Mouse (Mus musculus) neural tube, embryonic 10.5 days (tissue): ENCODE measurements around the gene Alg11.

Experiments
- DNase-seq: peaks from one replicate; pipeline ENCODE4 v3.0.0-alpha.2; 2017; ENCODE audit warnings: low spot score; ENCODE audit errors: extremely low spot score

Alg11 gene

GRCm38 (mm10) chr8:22060446-22060889 lies at the start of gene Alg11:
Gene Alg11 (plus strand): TSS chr8:22060721.
- peak; percentile 94 for DNase-seq

- no peak for DNase-seq
These were observed 47.4 kb upstream of the Alg11 start for GRCm38 (mm10) chr8:22013034-22013707.

GRCm38 (mm10) chr8:22017731-22018130 lies 42.8 kb upstream of the Alg11 start:
- DNase-seq, result no peak

DNA sequence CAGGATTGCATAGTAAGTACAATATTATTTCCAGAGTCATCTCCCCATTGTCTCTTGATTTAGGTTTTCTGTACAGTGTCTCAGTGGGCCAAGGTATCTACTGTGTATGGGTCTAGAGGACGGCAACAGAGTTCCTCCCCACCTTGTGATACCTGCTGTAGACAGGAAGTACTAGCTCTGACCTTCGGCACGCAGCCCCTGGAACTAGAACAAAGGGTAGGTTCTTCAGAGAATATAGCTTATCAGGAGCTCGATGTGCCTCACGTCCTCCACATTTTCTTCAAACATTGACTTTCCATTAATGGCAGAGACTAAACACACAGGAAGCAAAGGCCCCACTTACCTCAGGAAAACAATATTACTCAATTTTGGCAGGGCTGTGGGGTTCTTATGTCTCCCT lies 41.0 kb upstream of the Alg11 start:
- DNase-seq, result no peak

- DNase-seq, result no peak
These were observed 38.3 kb upstream of the Alg11 start for GRCm38 (mm10) chr8:22022244-22022643.

- DNase-seq, result no peak
These were observed 35.3 kb upstream of the Alg11 start for GRCm38 (mm10) chr8:22025241-22025640.

DNA sequence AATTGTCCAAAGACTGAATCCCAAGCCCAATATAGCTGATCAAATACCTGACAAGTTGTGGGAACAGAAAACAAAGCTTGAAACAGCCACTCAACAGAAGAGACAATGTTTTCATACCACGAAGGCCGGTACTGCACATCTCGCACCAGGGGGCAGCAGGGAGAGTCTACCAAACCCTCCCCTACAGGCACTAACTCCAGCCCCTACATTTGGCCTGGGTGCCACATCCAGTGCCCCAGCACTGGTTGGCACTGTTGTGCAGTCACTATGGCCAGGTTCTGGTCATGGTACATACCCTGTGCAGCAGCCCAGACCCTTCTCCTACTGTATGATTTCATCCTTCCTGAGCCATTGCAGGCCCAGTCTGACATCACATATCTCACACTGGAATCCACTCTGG lies 31.5 kb upstream of the Alg11 start:
- DNase-seq, result no peak

GRCm38 (mm10) chr8:22030990-22031389 lies 29.5 kb upstream of the Alg11 start:
- no peak for DNase-seq

GRCm38 (mm10) chr8:22036137-22036536 lies 24.4 kb upstream of the Alg11 start:
- no peak for DNase-seq

- DNase-seq, result no peak
These were observed 23.5 kb upstream of the Alg11 start for GRCm38 (mm10) chr8:22037022-22037421.

DNA sequence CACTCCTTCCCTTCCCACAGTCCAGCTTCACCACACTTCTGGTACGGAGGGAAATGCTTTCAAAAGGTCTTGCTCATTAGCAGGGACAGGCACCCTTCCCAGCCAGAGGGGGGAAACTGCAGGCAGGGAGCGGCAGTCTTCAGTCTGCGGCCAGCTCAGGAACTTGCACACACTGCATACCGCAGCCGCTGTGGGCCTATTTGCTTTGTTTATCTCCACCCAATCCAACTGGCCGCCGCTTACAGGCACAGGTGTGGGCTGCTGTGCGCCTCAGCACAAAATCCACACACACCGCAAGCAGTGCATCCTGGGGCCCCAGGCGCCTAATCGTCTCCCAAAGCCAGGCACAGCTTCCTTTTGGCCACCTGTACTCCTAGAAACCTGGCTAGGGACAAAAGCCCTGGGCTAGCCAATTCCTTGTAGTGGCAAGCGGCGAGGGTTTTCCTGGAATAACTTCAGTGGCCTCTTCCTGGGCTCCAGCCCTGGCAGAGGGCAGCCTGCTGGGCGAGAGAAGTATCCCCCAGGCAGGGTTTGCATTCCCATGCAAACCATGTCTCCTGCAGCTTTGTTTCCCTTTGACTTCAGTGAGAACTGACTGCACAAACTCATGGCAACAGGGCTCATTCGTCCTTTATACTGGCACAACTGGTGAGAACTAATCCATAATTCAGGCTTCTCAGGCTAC lies 20.9 kb upstream of the Alg11 start:
- peak; percentile 15 for DNase-seq

GRCm38 (mm10) chr8:22040153-22040509 lies 20.4 kb upstream of the Alg11 start:
- no peak for DNase-seq

DNA sequence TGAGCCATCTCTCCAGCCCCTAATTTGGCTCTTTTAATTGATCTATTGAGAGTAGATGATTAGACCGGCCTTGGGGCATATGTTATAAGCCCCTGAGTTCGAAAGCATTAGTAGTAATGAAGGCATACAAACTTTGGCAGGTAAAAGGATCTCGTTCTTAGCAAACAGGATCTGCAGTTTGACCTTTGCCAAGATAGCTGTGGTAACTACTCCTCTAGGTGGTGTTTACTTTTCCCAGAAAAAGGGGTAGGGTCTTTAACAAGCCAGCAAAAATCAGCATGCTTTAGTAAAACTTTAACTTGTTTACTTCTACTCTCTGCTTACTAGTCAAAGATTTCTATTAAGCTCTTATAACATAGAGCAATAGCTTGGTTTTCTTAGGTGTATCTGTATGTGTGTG lies 18.0 kb upstream of the Alg11 start:
- no peak for DNase-seq

GRCm38 (mm10) chr8:22043706-22044105 lies 16.8 kb upstream of the Alg11 start:
- peak; percentile 29 for DNase-seq

DNA sequence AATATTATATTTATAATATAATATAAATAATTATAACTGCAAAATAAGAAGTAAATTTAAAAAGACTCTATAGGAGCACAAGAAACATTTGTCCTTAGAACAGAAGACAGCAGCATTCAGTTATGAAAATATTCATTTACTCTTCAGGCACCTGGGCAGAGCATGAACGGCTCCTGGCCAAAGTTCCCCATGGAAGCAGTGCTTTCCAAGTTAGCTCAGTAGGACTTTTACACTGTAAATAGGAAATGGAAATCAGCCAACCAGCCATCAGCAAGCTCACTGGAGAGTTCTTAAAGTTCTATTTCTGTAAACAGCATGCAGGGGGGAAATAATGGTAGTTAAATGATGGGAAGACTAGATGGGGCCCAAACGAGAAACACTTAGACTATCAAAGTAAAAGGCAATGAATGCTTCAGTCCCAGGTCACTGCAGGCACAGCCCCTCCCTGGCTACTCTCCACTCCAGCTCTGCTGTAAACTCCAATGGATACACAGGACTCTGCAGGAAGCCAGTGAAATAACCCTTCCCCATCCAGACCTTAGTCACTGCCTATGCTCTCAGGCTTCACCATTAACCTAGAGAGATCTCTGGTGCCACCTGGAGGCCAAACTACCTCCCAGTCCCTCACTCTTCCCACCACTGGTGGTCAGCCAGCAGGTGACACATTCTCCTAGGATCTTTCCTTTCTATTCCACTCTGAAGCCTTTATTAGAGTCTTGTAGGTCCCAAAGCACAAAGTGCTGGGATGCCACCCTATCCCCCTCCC lies 12.6 kb upstream of the Alg11 start:
- peak; percentile 47 for DNase-seq

DNA sequence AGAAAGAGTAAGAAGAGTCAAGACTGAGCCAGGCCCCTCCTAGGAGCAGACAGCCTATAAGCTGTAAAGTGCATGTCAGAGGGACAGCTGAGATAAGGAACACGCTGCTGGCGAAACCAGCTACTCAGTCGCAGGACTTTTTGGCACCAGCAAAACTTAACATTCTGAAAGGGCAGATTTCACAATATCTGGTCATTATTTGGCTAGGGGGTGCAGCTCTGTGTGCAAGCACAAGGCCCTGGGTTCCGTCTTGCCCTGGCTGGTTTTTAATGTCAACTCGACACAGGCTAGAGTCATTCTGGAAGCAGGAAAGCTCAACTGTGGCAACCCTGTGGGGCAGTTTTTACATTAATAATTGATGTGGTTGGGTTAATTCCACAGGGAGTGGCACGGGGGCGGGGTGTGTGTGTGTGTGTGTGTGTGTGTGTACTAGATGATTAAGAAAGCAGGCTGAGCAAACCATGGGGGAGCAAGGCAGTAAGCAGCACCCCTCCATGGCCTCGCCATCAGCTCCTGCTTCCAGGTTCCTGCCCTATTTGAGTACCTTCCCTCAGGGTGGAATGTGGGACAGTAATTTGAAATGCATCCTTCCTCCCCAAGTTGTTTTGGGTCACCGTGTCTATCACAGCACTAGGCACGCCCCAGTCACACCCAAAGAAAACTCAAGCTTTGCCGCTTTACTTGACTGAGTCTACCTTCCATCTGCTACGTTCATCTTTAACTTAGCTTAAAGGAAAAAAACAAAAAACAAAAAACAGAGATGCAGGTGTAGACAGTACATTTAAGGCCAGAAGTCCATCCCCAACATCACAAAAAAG lies 5.6 kb upstream of the Alg11 start:
- no peak for DNase-seq

DNA sequence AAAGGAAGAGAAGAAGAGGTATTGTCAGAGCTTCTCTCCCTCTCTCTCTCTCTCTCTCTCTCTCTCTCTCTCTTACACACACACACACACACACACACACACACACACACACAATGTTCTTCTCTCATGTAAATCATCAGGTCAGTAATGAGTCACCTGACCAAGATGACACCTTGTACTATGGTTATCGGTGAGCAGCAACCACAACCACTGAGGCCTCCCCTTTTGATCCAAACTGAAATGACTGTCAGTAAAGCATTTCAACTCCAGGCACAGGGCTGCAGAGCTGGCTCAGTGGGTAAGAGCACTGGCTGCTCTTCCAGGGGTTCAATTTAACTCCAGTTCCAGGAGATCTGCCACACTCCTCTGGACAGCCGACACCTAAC lies 5.0 kb upstream of the Alg11 start:
- no peak for DNase-seq

DNA sequence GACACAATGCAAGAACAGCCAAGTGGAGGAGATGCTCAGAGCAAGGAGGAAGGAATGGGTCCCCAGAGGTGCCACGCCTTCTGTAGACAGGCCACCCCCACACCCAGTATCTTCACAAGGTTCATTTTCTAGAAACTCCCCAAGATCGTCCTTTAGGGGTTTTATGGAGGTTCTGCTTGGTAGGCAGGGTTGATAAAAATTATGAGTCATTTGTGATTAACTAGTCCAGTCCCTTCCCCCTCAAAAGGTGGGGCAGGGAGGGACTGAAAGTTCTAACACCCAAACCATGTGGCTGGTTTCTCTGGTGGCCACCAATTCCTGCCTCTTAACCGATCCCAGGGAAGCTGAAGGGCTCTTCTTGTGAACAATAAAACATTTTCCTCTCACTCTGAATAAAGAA lies 3.7 kb upstream of the Alg11 start:
- DNase-seq, result no peak

DNA sequence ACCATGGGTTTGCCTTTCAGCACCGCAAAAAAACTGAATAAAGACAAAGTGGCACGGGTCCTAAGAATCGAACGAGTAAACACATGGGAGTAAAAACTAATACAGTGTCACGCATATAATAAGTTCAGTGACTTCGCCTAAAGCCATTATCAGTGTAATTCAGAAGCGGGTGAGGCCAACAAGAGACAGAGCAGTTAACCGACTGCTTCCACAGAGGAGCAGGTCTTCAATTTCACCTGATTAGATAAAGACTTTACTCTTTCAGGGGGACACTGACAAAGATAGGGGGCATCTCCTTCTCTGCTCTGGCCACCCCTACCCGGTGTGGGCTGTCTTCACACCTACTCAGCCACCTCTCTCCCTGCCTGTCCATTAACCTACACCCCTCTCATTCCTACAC lies 2.2 kb upstream of the Alg11 start:
- DNase-seq, result no peak

DNA sequence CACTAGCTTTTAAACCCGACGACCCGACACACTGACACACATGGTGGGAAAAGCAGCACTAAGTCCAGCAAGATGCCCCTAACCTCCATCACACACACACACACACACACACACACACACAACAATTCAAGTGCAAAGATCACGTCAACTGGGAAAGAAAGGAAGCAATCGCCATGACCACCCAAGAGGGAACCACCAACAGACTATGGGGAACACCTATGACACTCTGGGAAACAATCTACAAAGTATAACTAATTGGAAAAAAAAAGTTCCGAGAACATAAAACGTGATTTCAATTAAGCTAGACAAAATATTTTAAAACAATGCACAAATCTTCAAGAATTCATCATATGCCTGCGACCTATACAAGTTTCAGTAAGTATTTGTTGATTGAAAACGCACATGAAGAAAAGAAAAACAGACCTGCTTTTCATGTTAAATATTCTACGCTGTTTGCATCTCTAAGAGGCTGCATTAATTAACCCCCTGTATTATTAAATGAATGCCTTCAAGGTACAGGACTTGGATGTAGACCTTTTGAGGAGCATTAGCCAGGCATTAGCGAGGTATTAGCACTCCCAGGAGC lies 1.3 kb upstream of the Alg11 start:
- DNase-seq, result no peak

GRCm38 (mm10) chr8:22059821-22060445 lies 588 bp upstream of the Alg11 start, which contains the start of gene Atp7b:
Gene Atp7b (minus strand): TSS chr8:22060305.
- no peak for DNase-seq
